Mouse (Mus musculus): ENCODE measurements at regions not wholly inside any gene's neighbourhood (a gene's known extent, or its start where the extent isn't known, plus 50 kb on each side); places are given as distances from the start of the nearest gene placed in this dataset.
A peak's percentile ranks its signal among the peaks of the same experiment; 100 is the strongest.

DNA sequence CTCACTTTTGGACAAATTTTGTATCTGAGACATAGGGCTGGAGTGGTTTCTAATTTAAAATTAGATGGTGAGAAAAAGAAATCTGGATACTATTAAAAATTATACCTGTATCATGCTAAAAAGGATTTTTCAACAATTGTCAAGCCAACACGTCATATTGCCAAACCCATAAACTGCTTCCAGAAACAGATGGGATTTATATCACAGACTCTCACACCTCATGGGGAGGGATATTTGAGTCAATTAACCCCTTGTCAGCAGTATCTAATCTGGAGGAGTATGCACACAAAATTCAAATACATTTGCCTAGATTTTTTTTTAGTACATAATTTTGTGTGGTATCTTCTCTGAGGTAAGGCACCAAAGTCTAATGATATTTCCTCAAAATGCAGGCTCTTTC lies 138.3 kb upstream of the Adamts3 start:
- no peak overlapping the region for H3K9ac ChIP-seq
- ATAC-seq (replicated peaks), result no peak
- no peaks in the 10 kb centered on the region for H3K9me3 ChIP-seq
- H3K36me3 ChIP-seq (replicated peaks), result no peaks in the 10 kb centered on the region
- H3K27me3 ChIP-seq (replicated peaks), result no peaks in the 10 kb centered on the region
- H3K4me3 ChIP-seq, result no peak overlapping the region
- H3K27ac ChIP-seq, result no peak overlapping the region
- no peaks in the 10 kb centered on the region for H3K4me1 ChIP-seq
- WGBS, result 90% methylated on average over 1 of the region's 1 CpGs
- H3K4me2 ChIP-seq, result no peak overlapping the region

DNA sequence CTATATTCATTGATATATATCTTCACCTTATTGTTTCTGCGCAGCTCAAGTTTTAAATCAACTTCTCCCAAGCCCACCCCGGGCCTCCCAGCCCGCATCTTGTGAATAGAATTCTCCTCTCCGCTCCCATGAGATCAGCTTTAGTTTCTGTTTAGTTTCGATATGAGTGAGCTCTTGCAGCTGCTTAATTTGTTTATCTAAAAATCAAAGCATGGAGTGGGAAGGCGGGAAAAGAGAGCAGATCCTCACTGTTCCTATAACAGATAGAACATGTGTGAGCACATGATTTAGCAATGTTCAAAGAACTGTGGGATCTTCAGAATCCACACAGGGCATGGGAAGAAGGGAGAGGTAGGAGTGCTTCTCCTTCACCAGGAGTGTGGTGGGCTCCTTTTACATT lies 117.6 kb upstream of the Adamts3 start:
- WGBS, result 91% methylated on average over 6 of the region's 6 CpGs
- Histone ChIP-seq H3K27ac (no peak overlapping the region), H3K36me3 (replicated peaks) (no peaks in the 10 kb centered on the region), H3K9me3 (no peaks in the 10 kb centered on the region), H3K4me3 (no peak overlapping the region), H3K27me3 (replicated peaks) (no peaks in the 10 kb centered on the region), H3K9ac (no peak overlapping the region), H3K4me1 (no peaks in the 10 kb centered on the region), H3K4me2 (no peak overlapping the region)
- no peak for ATAC-seq (replicated peaks)

DNA sequence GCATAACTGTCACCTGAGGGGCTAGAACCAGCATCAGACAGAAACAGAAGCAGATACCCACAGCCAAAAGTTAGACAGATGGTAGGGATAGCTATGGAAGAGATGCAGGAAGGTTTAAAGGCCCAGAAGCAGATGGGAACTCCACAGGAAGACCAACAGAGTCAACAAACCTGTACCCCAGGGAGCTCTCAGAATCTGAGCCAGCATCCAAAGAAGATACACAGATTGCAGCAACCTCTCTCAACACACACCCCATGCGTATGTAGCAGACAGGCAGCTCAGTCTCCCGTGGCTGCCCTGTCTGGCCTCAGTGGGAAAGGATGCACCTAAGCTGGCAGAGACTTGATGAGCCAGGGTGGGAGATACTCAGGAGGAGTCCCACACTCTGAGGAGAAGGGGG lies 108.4 kb upstream of the Adamts3 start:
- Histone ChIP-seq H3K4me3 (no peak overlapping the region), H3K36me3 (replicated peaks) (no peaks in the 10 kb centered on the region), H3K4me2 (no peak overlapping the region), H3K9me3 (no peaks in the 10 kb centered on the region), H3K27me3 (replicated peaks) (no peaks in the 10 kb centered on the region), H3K4me1 (no peaks in the 10 kb centered on the region), H3K9ac (no peak overlapping the region), H3K27ac (no peak overlapping the region)
- 68% methylated on average over 2 of the region's 2 CpGs for WGBS
- no peak for ATAC-seq (replicated peaks)

DNA sequence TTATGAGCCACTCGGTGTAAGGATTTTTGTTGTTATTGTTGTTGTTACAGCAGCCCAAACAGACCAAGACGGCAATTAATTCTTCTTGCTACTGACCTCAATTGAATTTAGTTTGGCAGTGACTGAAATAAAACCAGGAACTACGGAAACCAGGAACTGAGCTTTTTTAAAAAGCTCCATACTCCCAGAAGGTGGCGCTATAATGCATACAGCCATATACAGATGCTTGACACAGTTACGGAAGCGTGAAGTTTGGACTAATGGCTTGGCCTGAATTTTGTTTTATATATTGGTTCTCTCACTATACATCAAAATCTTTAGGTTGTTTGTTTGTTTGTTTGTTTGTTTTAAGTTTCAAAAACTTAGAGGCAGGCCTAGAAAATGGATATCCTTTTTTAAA lies 98.5 kb upstream of the Adamts3 start:
- H3K4me3 ChIP-seq, result no peak overlapping the region
- H3K4me2 ChIP-seq, result no peak overlapping the region
- no peak overlapping the region for H3K27ac ChIP-seq
- H3K4me1 ChIP-seq, result no peaks in the 10 kb centered on the region
- H3K27me3 ChIP-seq (replicated peaks), result no peaks in the 10 kb centered on the region
- WGBS, result 71% methylated on average over 6 of the region's 6 CpGs
- no peaks in the 10 kb centered on the region for H3K9me3 ChIP-seq
- H3K9ac ChIP-seq, result no peak overlapping the region
- no peak for ATAC-seq (replicated peaks)
- no peaks in the 10 kb centered on the region for H3K36me3 ChIP-seq (replicated peaks)

DNA sequence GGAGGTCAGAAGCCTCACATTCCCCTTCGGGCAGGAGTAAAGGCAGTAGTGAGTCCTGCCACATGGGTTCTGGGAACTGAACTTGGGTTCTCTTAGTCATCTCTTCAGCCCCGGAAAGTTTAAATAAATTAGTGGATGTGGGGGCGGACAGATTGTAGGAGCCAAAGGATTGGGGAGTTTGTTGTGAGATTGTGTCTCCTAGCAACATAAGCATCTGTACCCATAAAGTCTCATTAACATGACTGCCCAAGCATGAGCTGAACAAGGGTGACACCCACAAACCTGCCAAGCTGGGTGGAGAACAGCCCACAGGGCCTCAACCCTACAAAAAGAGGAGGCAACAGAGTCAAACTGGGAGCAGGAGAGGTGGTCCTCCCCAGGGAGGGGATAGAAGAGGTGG lies 97.1 kb upstream of the Adamts3 start:
- no peak overlapping the region for H3K4me3 ChIP-seq
- no peak overlapping the region for H3K9ac ChIP-seq
- no peaks in the 10 kb centered on the region for H3K27me3 ChIP-seq (replicated peaks)
- H3K4me2 ChIP-seq, result no peak overlapping the region
- 91% methylated on average over 3 of the region's 3 CpGs for WGBS
- no peaks in the 10 kb centered on the region for H3K36me3 ChIP-seq (replicated peaks)
- no peak for ATAC-seq (replicated peaks)
- H3K4me1 ChIP-seq, result no peaks in the 10 kb centered on the region
- H3K27ac ChIP-seq, result no peak overlapping the region
- no peaks in the 10 kb centered on the region for H3K9me3 ChIP-seq

DNA sequence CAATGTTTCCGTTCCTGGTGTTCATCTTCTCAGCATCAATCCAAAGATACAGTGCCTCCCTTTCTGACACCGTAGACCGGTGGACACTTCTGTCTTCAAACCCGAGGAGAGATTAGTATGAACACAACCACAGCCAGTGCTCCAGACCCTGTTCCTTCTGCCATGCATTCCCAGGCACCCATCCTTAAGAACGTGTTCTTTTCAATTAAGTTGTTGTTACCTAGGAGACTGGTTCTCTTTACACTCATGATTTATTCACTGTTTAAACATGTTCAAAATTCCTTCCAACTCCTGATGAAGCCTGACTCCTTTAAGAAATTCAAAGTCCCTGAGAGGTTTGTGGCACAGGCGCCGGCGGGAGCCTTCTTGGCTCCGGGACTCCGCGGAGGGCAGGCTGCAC lies 69.5 kb upstream of the Adamts3 start:
- H3K36me3 ChIP-seq (replicated peaks), result no peaks in the 10 kb centered on the region
- ATAC-seq (replicated peaks), result no peak
- H3K4me1 ChIP-seq, result no peaks in the 10 kb centered on the region
- WGBS, result 86% methylated on average over 11 of the region's 11 CpGs
- H3K4me3 ChIP-seq, result no peak overlapping the region
- H3K9me3 ChIP-seq, result no peaks in the 10 kb centered on the region
- H3K27me3 ChIP-seq (replicated peaks), result no peaks in the 10 kb centered on the region
- no peak overlapping the region for H3K27ac ChIP-seq
- H3K4me2 ChIP-seq, result no peak overlapping the region
- no peak overlapping the region for H3K9ac ChIP-seq

DNA sequence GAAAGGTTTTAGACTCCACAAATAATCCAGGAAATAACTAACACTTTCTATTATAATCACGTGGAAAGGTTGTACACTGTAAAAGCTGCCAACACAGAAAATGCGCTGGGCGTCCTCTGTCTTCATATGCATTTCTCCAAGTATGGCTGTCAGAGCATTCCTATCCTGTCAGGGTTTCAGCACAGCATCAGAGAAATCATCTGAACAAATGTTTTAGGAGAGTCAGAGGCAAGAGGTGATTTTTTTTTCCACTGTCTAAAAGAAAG lies 62.5 kb upstream of the Adamts3 start:
- 83% methylated on average over 3 of the region's 3 CpGs for WGBS
- no peak for ATAC-seq (replicated peaks)
- H3K27ac ChIP-seq, result 0 out of 2 replicates have a peak overlapping the region, but pooled peaks have one; percentile 29

DNA sequence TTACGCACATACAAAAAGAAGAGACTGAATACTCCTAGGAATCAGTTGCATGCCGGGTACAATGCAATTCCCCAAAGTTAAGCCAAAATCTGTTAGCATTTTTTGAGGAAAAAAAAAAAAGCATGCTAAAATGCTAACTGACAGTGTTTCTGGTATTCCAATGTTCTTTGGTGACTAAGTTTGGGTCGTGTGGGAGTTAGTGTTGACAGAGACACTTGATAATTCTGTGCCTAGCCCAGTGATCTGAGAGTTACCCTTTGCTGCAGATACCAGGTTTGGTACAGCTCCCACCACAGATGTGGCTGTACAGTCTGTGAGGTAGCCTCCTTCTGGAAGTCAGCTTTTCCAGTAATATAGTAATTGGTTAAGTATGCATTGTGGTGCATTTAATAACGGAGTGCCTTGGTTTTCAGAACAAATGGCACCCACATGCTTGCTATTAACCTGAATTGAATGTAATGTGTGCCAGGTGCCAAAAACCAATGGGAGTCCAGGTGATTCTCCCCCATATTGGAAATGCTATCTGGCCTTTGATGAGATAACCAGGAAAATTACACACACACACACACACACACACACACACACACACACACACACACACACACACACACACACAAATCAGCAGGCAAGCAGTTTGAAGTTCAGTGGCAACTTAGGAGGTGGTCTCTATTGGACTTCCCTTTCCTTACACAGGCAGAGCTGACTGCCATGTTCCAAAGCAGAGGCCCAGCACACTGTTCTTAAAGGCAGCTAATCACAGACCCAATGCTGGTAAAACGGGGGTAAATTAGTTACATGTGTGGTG lies 61.9 kb upstream of the Adamts3 start:
- H3K4me1 ChIP-seq, result peaks cover 8% of the 10 kb centered on the region; the same call in 1 of the 2 replicates
- 0 out of 2 replicates have a peak overlapping the region, but pooled peaks have one; percentile 29 for H3K27ac ChIP-seq
- H3K9ac ChIP-seq, result no peak overlapping the region
- no peak overlapping the region for H3K4me3 ChIP-seq
- no peak for ATAC-seq (replicated peaks)
- no peaks in the 10 kb centered on the region for H3K9me3 ChIP-seq
- WGBS, result 82% methylated on average over 5 of the region's 5 CpGs
- no peaks in the 10 kb centered on the region; the same call in 1 of the 2 replicates for H3K27me3 ChIP-seq (replicated peaks)
- H3K4me2 ChIP-seq, result no peak overlapping the region
- no peaks in the 10 kb centered on the region for H3K36me3 ChIP-seq (replicated peaks)

More for the DNA sequence above, 62.5 kb upstream of the Adamts3 start:
- H3K4me2 ChIP-seq, result no peak overlapping the region
- H3K9me3 ChIP-seq, result no peaks in the 10 kb centered on the region
- H3K27me3 ChIP-seq (replicated peaks), result no peaks in the 10 kb centered on the region; the same call in 1 of the 2 replicates
- H3K36me3 ChIP-seq (replicated peaks), result no peaks in the 10 kb centered on the region
- H3K4me1 ChIP-seq, result peaks cover 8% of the 10 kb centered on the region; the same call in 1 of the 2 replicates
- no peak overlapping the region for H3K4me3 ChIP-seq
- H3K9ac ChIP-seq, result no peak overlapping the region

DNA sequence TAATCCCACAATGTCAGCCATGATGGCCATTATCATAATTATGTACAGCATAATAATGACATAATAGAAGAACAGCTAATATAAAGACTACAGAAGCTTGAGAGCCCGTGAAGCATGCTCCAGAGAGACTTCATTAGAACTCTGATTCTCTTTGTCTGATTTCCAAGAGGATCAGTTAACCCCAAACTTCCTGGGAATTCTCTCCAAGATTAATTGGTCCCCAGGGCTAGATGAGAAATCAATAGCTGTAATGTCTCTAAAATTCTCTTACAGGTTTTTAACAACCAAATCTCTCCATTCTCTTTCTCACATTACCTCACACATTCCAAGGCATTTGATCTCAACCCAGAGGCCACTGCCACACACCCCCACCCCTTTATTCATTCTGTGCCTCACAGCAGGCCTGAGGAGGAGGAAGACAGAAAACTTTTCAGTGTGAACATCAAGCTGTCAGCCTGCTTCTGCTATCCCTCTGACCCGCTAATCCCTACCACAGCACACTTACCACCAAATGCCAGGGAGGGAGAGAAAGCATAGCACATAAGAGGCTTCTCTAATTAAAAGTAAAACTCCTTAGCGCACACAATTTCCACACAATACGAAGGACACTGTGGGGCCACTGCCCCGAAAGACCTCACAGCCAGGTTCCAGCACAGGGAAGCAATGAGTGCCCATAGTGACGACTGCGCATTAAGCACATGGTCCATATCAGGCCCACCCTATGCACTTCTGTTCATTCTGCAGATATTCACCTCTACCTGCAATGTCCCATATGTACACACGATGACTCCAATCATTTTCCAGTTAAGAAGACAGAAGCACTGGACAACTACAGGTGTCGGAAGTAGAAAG lies 60.4 kb upstream of the Adamts3 start:
- no peaks in the 10 kb centered on the region; the same call in 1 of the 2 replicates for H3K27me3 ChIP-seq (replicated peaks)
- 21% methylated on average over 9 of the region's 9 CpGs for WGBS
- H3K4me2 ChIP-seq, result no peak overlapping the region
- H3K36me3 ChIP-seq (replicated peaks), result no peaks in the 10 kb centered on the region
- no peak overlapping the region for H3K9ac ChIP-seq
- peak; percentile 88 for ATAC-seq (replicated peaks)
- no peak overlapping the region for H3K27ac ChIP-seq
- H3K4me1 ChIP-seq, result peaks cover 8% of the 10 kb centered on the region; the same call in 1 of the 2 replicates
- H3K9me3 ChIP-seq, result no peaks in the 10 kb centered on the region
- H3K4me3 ChIP-seq, result no peak overlapping the region

DNA sequence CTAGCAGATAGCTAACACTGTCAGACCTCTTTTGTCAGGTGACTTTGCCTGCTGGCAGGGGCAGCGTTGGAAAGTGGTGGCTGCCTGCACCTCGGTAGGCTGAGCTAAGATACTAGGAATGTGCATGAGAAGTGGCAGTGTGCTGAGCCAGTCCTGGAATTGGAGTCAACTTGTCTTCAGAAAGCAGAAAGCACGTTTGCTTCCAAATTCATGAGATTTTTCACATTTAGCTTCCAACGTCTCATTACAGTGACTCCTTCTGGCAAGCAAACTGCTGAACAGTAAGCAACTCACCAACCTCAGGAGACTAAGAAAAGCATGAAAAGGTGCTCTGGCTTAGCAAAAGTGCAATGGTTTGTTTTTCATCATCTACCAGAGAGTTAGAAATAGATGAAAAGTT lies 59.1 kb upstream of the Adamts3 start:
- Histone ChIP-seq H3K36me3 (replicated peaks) (no peaks in the 10 kb centered on the region), H3K4me1 (peaks cover 8% of the 10 kb centered on the region; the same call in 1 of the 2 replicates), H3K4me2 (no peak overlapping the region), H3K27ac (no peak overlapping the region), H3K4me3 (no peak overlapping the region), H3K9ac (no peak overlapping the region), H3K27me3 (replicated peaks) (no peaks in the 10 kb centered on the region; the same call in 1 of the 2 replicates), H3K9me3 (no peaks in the 10 kb centered on the region)
- 27% methylated on average over 4 of the region's 4 CpGs for WGBS
- ATAC-seq (replicated peaks), result no peak

DNA sequence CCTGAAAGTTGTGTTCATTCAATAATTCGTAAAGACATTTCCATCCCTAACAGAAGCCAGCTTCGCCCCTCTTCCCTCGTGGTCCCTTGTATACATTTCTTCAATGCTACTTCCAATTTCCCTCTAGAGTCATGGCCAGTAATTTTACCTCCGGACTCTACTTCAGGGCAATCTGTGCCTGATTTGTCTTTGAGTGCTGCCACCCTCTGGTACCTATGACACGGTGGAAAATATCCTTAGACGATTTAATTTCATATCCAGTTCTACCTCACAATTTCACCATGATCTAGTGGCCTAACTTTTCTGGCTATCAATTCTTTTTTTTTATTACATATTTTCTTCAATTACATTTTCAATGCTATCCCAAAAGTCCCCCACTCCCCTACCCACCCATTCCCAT lies 49.9 kb upstream of the Adamts3 start:
- ATAC-seq (replicated peaks), result no peak
- WGBS, result 88% methylated on average over 6 of the region's 6 CpGs

More for the DNA sequence above, 49.9 kb upstream of the Adamts3 start:
- Histone ChIP-seq H3K9ac (no peak overlapping the region), H3K4me2 (no peak overlapping the region), H3K4me1 (no peaks in the 10 kb centered on the region), H3K9me3 (no peaks in the 10 kb centered on the region), H3K27ac (no peak overlapping the region), H3K4me3 (no peak overlapping the region), H3K36me3 (replicated peaks) (no peaks in the 10 kb centered on the region), H3K27me3 (replicated peaks) (no peaks in the 10 kb centered on the region)
